Comparison of ENCODE assay signal across 8 mouse cellular contexts in the genomic region with DNA sequence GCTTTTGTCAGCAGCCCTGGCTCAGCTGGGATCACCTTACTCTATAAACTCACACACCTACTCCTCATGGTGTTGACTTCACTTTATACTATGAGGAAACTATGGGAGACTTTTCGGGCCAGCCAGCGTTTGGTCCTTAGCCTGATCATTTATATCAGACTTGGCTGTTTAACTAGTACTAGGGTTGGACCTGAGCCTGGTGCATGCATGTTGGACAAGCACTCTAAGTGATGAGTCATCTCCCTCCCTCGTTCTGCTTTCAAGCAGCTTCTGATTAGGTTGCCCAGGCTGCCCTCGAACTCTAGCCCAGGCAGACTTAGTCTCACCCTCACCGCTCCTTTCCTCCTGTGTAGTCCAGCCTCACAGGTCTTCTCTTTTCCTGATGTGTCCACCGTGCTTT. TPM values are rescaled to one million over a fixed set of nuclear protein-coding genes. Genes with fewer than 3 reads are reported as not detected.
DNase-seq lines count a peak whose midpoint lies in the region; ATAC-seq and TF ChIP-seq lines count a peak whose summit lies in the region.

No protein-coding gene starts in this region.

- peaks cover 62% of the 10 kb centered on the region for H3K4me1 ChIP-seq in megakaryocyte, embryonic 14.5 days
- peaks cover 12% of the 10 kb centered on the region for H3K4me1 ChIP-seq in heart, adult 2 months (ENCODE audit: control insufficient read depth, insufficient read depth, low read length)

- H3K9ac ChIP-seq in heart, adult 2 months (ENCODE audit: low read depth, low read length) = peak overlapping the region; percentile 32; the same call in 1 of the 2 replicates

- H3K79me2 ChIP-seq in heart, adult 2 months (replicated peaks; ENCODE audit: control insufficient read depth, insufficient read depth, low read length) = peaks cover 9% of the 10 kb centered on the region

- WGBS in heart, adult 2 months = 38% methylated on average over 6 of the region's 6 CpGs

- TF ChIP-seq CTCF in heart, adult 2 months (IDR thresholded peaks at IDR 0.05) = no peak

- no peak for ATAC-seq in megakaryocyte, adult 5-6 weeks (ENCODE audit: poor library complexity, severe bottlenecking)
- ATAC-seq in megakaryocyte progenitor cell, adult 5-6 weeks (replicated peaks; ENCODE audit: poor library complexity) = peak; percentile 21

- H3K27me3 ChIP-seq in megakaryocyte, embryonic 14.5 days (replicated peaks) = no peaks in the 10 kb centered on the region
- H3K27me3 ChIP-seq in heart, adult 2 months (ENCODE audit: control insufficient read depth, insufficient read depth, low read length) = no peaks in the 10 kb centered on the region

- no peak for TF ChIP-seq EP300 in heart, adult 2 months (IDR thresholded peaks at IDR 0.05; ENCODE audit: insufficient read depth, low read depth, low read length)

- peak overlapping the region; percentile 94 for H3K27ac ChIP-seq in heart, adult 2 months

- H3K4me3 ChIP-seq in megakaryocyte, embryonic 14.5 days (replicated peaks) = peak overlapping the region; percentile 94
- H3K4me3 ChIP-seq in heart, adult 2 months = peak overlapping the region; percentile 96; the same call in 1 of the 2 replicates

- H3K36me3 ChIP-seq in megakaryocyte, embryonic 14.5 days (replicated peaks; ENCODE audit: low read length) = peaks cover 49% of the 10 kb centered on the region
- peaks cover 20% of the 10 kb centered on the region for H3K36me3 ChIP-seq in heart, adult 2 months (ENCODE audit: control insufficient read depth, insufficient read depth, low read length)

- intact Hi-C loops in heart, adult 2 months (cut with DNase I) = loop anchor here (5.0 to 10.0 kb wide), 2 partner anchors 116 to 409 kb away; partner anchors contain the start of gene Cpeb1

- H3K9me3 ChIP-seq in megakaryocyte, embryonic 14.5 days = no peaks in the 10 kb centered on the region

- DNase-seq in adrenal gland, adult 8-10 months = peak; percentile 37
- peak; percentile 41 to 58 for DNase-seq in heart, adult 2 months
- DNase-seq in embryo, embryonic 10 days (ENCODE audit: low spot score) = no peak
- no peak for DNase-seq in cerebellum, adult 8-10 months
- no peak for DNase-seq in thymus, postnatal 4 days

- TF ChIP-seq POLR2A in heart, adult 2 months (IDR thresholded peaks at IDR 0.05; ENCODE audit: insufficient read depth, low read depth, low read length) = no peak

RNA-seq across cellular contexts. Expression of gene Whamm, which starts 2.3 kb away (rescaled TPM):
- polyA plus RNA-seq in megakaryocyte, embryonic 14.5 days (2012; ENCODE audit: insufficient read depth, low replicate concordance) = 18.6 and 29.6 TPM in 2 replicates
- total RNA-seq in megakaryocyte, adult 5-6 weeks (2015) = 13.9 and 14.1 TPM in 2 replicates
- 15.9 and 16.9 TPM in 2 replicates for total RNA-seq in megakaryocyte, adult 5-6 weeks (2017)
- 10 to 100 TPM; 20.7 to 32.3 (median 29.1) TPM for total RNA-seq in adrenal gland, adult 8-10 months (2022)
- 1 to 10 TPM; 7.2 to 7.8 TPM for total RNA-seq in heart, adult 2 months (2021)
- 7.7 and 9.2 TPM in 2 replicates for polyA plus RNA-seq in heart, adult 2 months (2012; rRNA removed)
- 12.3 and 13.4 TPM in 2 replicates for total RNA-seq in megakaryocyte progenitor cell, adult 5-6 weeks (2015)
- total RNA-seq in megakaryocyte progenitor cell, adult 5-6 weeks (2017) = 17.5 and 18.6 TPM in 2 replicates

RNA-seq across cellular contexts. Expression of gene Fsd2, which starts 6.7 kb away (rescaled TPM):
- polyA plus RNA-seq in megakaryocyte, embryonic 14.5 days (2012; ENCODE audit: insufficient read depth, low replicate concordance) = not detected in 2 replicates
- total RNA-seq in megakaryocyte, adult 5-6 weeks (2015) = 0.05 TPM in 1 of 2 replicates, not detected in the other
- total RNA-seq in megakaryocyte, adult 5-6 weeks (2017) = 0.11 TPM in 1 of 2 replicates, not detected in the other
- 1 to 10 TPM in 3 of 4 experiments, under 1 TPM in 1; 0.66 to 3.4 (median 1.0) TPM for total RNA-seq in adrenal gland, adult 8-10 months (2022)
- total RNA-seq in heart, adult 2 months (2021) = 100 to 1,000 TPM; 304 to 322 TPM
- polyA plus RNA-seq in heart, adult 2 months (2012; rRNA removed) = 85.7 and 184 TPM in 2 replicates
- 0.17 TPM in 1 of 2 replicates, not detected in the other for total RNA-seq in megakaryocyte progenitor cell, adult 5-6 weeks (2015)
- total RNA-seq in megakaryocyte progenitor cell, adult 5-6 weeks (2017) = 0.04 and 0.27 TPM in 2 replicates

Comparison
In these comparisons a context has a peak if more than half of its experiments do, and no peak if none do; other contexts are left out.
1. DNase-seq: peak in adrenal gland, adult 8-10 months (single experiment) and heart, adult 2 months (2 of 2); none in embryo, embryonic 10 days (single experiment), cerebellum, adult 8-10 months (single experiment) and thymus, postnatal 4 days (single experiment).
2. RNA of gene Fsd2, which starts 6.7 kb away (total RNA-seq): 304 to 322 TPM in heart, adult 2 months; 0.66 to 3.4 TPM in adrenal gland, adult 8-10 months, 0.04 to 0.27 TPM in megakaryocyte progenitor cell, adult 5-6 weeks and 0.05 to 0.11 TPM in megakaryocyte, adult 5-6 weeks; every median in the first group is over 10 times any median in the second.